Mouse (Mus musculus) MEL (cell line): ENCODE data around the gene Gm49387. TPM values are rescaled to one million over a fixed set of nuclear protein-coding genes. Genes with fewer than 3 reads are reported as not detected.

Experiments used
- DNase-seq: peaks from one replicate; pipeline ENCODE4 v3.0.0; 2011; ENCODE audit warnings: low read depth, low spot score
- H3K27ac ChIP-seq: 2 replicates; pipeline ENCODE4 v1.5.1; 2012; ENCODE audit warnings: low read depth, mild to moderate bottlenecking, control low read depth, low read length, moderate library complexity; ENCODE audit not compliant: control insufficient read depth
- H3K27me3 ChIP-seq, 2 experiments: fragments of 150-350 bp in 1 of 2; sonication (generic) in 1 of 2; 2 replicates each; pipeline ENCODE4 v1.6.1; 2012; ENCODE audit warnings: low read length in 2 of 2, mild to moderate bottlenecking in 2 of 2, improper control_type of control experiment in 1 of 2, moderate library complexity in 1 of 2; ENCODE audit not compliant: insufficient read depth in 2 of 2, control insufficient read depth in 1 of 2
- H3K36me3 ChIP-seq, 2 experiments: 2 replicates each; pipeline ENCODE4 v1.6.1; 2012 to 2014; ENCODE audit warnings: low read length in 2 of 2, improper control_type of control experiment in 1 of 2, inconsistent platforms in 1 of 2, mild to moderate bottlenecking in 1 of 2; ENCODE audit not compliant: insufficient read depth in 2 of 2, control insufficient read depth in 1 of 2
- H3K4me1 ChIP-seq, 2 experiments: fragments of 150-350 bp in 1 of 2; sonication (generic) in 1 of 2; 2 replicates each; pipeline ENCODE4 v1.6.1; 2012; ENCODE audit warnings: low read length in 2 of 2, improper control_type of control experiment in 1 of 2, mild to moderate bottlenecking in 1 of 2; ENCODE audit not compliant: insufficient read depth in 2 of 2, control insufficient read depth in 1 of 2
- H3K4me3 ChIP-seq, 2 experiments: fragments of 150-350 bp in 1 of 2; sonication (generic) in 1 of 2; 2 replicates each; pipeline ENCODE4 v1.5.1; 2012; ENCODE audit warnings: low read depth in 2 of 2, low read length in 2 of 2, mild to moderate bottlenecking in 2 of 2, moderate library complexity in 2 of 2, control low read depth in 1 of 2, improper control_type of control experiment in 1 of 2; ENCODE audit not compliant: control insufficient read depth in 1 of 2, insufficient read depth in 1 of 2
- H3K79me2 ChIP-seq: 2 replicates; pipeline ENCODE4 v1.6.1; 2012; ENCODE audit warnings: mild to moderate bottlenecking, low read length, moderate library complexity; ENCODE audit not compliant: control insufficient read depth, poor library complexity, insufficient read depth
- H3K9ac ChIP-seq: 2 replicates; pipeline ENCODE4 v1.6.1; 2012; ENCODE audit warnings: low read depth, mild to moderate bottlenecking, control low read depth, low read length, moderate library complexity; ENCODE audit not compliant: control insufficient read depth, poor library complexity, severe bottlenecking
- H3K9me3 ChIP-seq: fragments of 150-350 bp; sonication (generic); replicated peaks from 2 replicates; pipeline ENCODE4 v1.6.1; 2012; ENCODE audit warnings: mild to moderate bottlenecking, low read length, improper control_type of control experiment, moderate library complexity; ENCODE audit not compliant: insufficient read depth
- CTCF ChIP-seq, 3 experiments: IDR thresholded peaks in 2 of 3; conservative IDR thresholded peaks in 1 of 3; 2 replicates each; pipeline ENCODE4 v1.5.1; 2011 to 2012; ENCODE audit warnings: low read length in 3 of 3, low read depth in 2 of 3, mild to moderate bottlenecking in 2 of 3, improper control_type of control experiment in 1 of 3, inconsistent platforms in 1 of 3, mixed read lengths in 1 of 3, moderate library complexity in 1 of 3; ENCODE audit not compliant: control insufficient read depth in 1 of 3, insufficient read depth in 1 of 3, poor library complexity in 1 of 3, severe bottlenecking in 1 of 3
- MAX ChIP-seq: IDR thresholded peaks from 2 replicates; pipeline ENCODE4 v1.6.1; 2011; ENCODE audit warnings: low read length, improper control_type of control experiment
- MXI1 ChIP-seq: IDR thresholded peaks from 2 replicates; pipeline ENCODE4 v1.6.1; 2011; ENCODE audit warnings: mild to moderate bottlenecking, low read depth, low read length, improper control_type of control experiment
- MYB ChIP-seq: IDR thresholded peaks from 2 replicates; pipeline ENCODE4 v1.6.1; 2011; ENCODE audit warnings: mild to moderate bottlenecking, low read depth, low read length, improper control_type of control experiment
- NELFE ChIP-seq: IDR thresholded peaks from 2 replicates; pipeline ENCODE4 v1.6.1; 2011; ENCODE audit warnings: low read depth, low read length, improper control_type of control experiment
- POLR2A ChIP-seq, 2 experiments: IDR thresholded peaks; 2 replicates each; pipeline ENCODE4 v1.6.1; 2011 to 2012; ENCODE audit warnings: low read length in 2 of 2, mild to moderate bottlenecking in 2 of 2, control low read depth in 1 of 2, improper control_type of control experiment in 1 of 2, low read depth in 1 of 2, moderate library complexity in 1 of 2; ENCODE audit not compliant: control insufficient read depth in 1 of 2, insufficient read depth in 1 of 2, poor library complexity in 1 of 2
- POLR2AphosphoS2 ChIP-seq: IDR thresholded peaks from 2 replicates; pipeline ENCODE4 v1.6.1; 2011; ENCODE audit warnings: low read length, improper control_type of control experiment
- RAD21 ChIP-seq: IDR thresholded peaks from 2 replicates; pipeline ENCODE4 v1.6.1; 2011; ENCODE audit warnings: mild to moderate bottlenecking, low read depth, low read length, improper control_type of control experiment
- RCOR1 ChIP-seq: IDR thresholded peaks from 2 replicates; pipeline ENCODE4 v1.6.1; 2012; ENCODE audit warnings: low read depth, mild to moderate bottlenecking, inconsistent platforms, low read length, improper control_type of control experiment
- SMC3 ChIP-seq: IDR thresholded peaks from 2 replicates; pipeline ENCODE4 v1.6.1; 2011; ENCODE audit warnings: low read depth, low read length, improper control_type of control experiment
- TAL1 ChIP-seq: IDR thresholded peaks from 2 replicates; pipeline ENCODE4 v1.6.1; 2012; ENCODE audit warnings: mild to moderate bottlenecking, inconsistent platforms, low read length, moderate library complexity, mixed read lengths
- TBP ChIP-seq: IDR thresholded peaks from 2 replicates; pipeline ENCODE4 v1.8.0; 2011; ENCODE audit warnings: low read depth, low read length, improper control_type of control experiment
- USF1 ChIP-seq: IDR thresholded peaks from 2 replicates; pipeline ENCODE4 v1.6.1; 2014; ENCODE audit warnings: low read depth, mild to moderate bottlenecking, inconsistent platforms, low read length, improper control_type of control experiment, moderate library complexity
- ZKSCAN1 ChIP-seq: IDR thresholded peaks from 2 replicates; pipeline ENCODE4 v1.6.1; 2012; ENCODE audit warnings: low read depth, mild to moderate bottlenecking, inconsistent platforms, low read length, improper control_type of control experiment, moderate library complexity
- polyA plus RNA-seq, 2 experiments: library from polyadenylated mRNA; stranded (reverse) in 1 of 2; unstranded in 1 of 2; fragments of >175 nt in 1 of 2; fragments of >200 nt in 1 of 2; gene quantifications; 2 replicates each; pipeline versions ENCODE4 v1.2.1 to v1.2.4; 2012; ENCODE audit warnings: low replicate concordance in 2 of 2, low read depth in 1 of 2; ENCODE audit not compliant: insufficient read length in 2 of 2, insufficient read depth in 1 of 2, missing spikeins in 1 of 2
- total RNA-seq: library from RNA; depleted of rRNA; stranded (reverse); fragments of 300-350 nt; gene quantifications from 2 replicates; pipeline ENCODE4 v1.2.3, GENCODE M21; 2012

The Gm49387 gene
- total and polyA plus RNA-seq, 3 experiments, result 0.14 TPM; not detected in 2

DNA sequence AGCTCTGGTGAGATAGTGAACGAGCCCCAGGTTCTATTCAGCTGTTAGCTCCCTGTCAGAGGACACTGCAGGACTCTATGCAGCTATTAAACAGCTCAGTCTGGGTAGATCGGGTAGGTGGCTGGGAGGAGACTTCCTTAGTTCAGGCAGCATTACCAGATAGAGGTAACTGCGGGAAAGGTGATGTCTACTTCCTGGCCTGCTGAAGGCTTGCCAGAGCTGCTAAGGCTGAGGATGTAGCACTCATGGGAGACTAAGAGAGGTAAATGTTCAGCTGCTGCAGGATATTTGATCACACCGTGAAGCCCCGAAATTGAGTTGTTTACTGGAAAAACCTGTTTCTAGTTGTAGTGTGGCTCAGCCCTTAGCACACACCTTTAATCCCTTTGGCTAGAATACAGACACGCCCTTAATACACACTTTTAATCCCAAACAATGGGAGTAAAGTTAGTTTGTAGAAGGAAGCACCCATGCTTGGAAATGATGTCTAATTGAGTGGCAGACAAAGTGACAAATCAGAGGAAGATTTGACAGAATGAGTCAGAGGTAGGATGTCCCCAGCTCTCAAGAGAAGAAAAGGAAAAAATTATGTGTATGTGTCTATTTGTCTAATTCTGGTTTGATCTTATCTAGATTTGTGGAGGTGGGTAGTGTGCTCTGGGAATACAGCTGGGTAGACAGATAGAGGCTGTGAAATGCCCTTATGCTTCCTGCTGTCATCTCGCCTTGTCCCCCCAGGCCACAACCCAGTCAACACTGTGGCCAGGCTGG lies 115.5 kb downstream of the Gm49387 start:
- H3K9ac ChIP-seq, result no peak overlapping the region
- no peak overlapping the region for H3K4me3 ChIP-seq
- H3K9me3 ChIP-seq, result no peaks in the 10 kb centered on the region
- DNase-seq, result no peak
- no peaks in the 10 kb centered on the region for H3K36me3 ChIP-seq
- no peaks in the 10 kb centered on the region for H3K27me3 ChIP-seq
- H3K79me2 ChIP-seq, result no peaks in the 10 kb centered on the region
- H3K27ac ChIP-seq, result no peak overlapping the region
- H3K4me1 ChIP-seq, result no peaks in the 10 kb centered on the region
- TF ChIP-seq SMC3, result no peak
- TF ChIP-seq RCOR1, result no peak
- no peak for TF ChIP-seq USF1
- TF ChIP-seq MAX, result no peak
- TF ChIP-seq POLR2A (IDR thresholded peaks at IDR 0.05; ENCODE audit: control insufficient read depth in 1 of 2, insufficient read depth in 1 of 2, low read depth in 1 of 2, low read length in 2 of 2, poor library complexity in 1 of 2), result no peak
- no peak for TF ChIP-seq ZKSCAN1

- Histone ChIP-seq H3K79me2 (no peaks in the 10 kb centered on the region), H3K36me3 (no peaks in the 10 kb centered on the region), H3K9me3 (no peaks in the 10 kb centered on the region), H3K9ac (no peak overlapping the region), H3K4me1 (no peaks in the 10 kb centered on the region), H3K27me3 (no peaks in the 10 kb centered on the region), H3K27ac (no peak overlapping the region), H3K4me3 (no peak overlapping the region)
- no peak for DNase-seq
- no peak for TF ChIP-seq POLR2AphosphoS2
- TF ChIP-seq TAL1, result no peak
- TF ChIP-seq NELFE, result no peak
These were observed 119.4 kb downstream of the Gm49387 start for GRCm38 (mm10) chr14:31521318-31521717.

GRCm38 (mm10) chr14:31519165-31519564 lies 121.5 kb downstream of the Gm49387 start:
- H3K4me3 ChIP-seq, result no peak overlapping the region
- DNase-seq, result no peak
- H3K27ac ChIP-seq, result no peak overlapping the region
- TF ChIP-seq SMC3 (peak; percentile 25; the same call in 1 of the 2 replicates), RAD21 (peak; percentile 24), MXI1 (no peak), TBP (no peak), CTCF (IDR thresholded peaks at IDR 0.05 in 2 of 3, conservative IDR thresholded peaks at IDR 0.05 in 1 of 3; ENCODE audit: control insufficient read depth in 1 of 3, insufficient read depth in 1 of 3, low read depth in 2 of 3, low read length in 3 of 3, poor library complexity in 1 of 3, severe bottlenecking in 1 of 3) (peak in 2 of 3 experiments; percentile 15 to 18; a peak in 3 of 6 replicates), MYB (no peak)
- TF ChIP-seq, all 39 proteins: peak for 3
- H3K36me3 ChIP-seq, result no peaks in the 10 kb centered on the region
- H3K9ac ChIP-seq, result no peak overlapping the region
- H3K27me3 ChIP-seq, result no peaks in the 10 kb centered on the region
- no peaks in the 10 kb centered on the region for H3K4me1 ChIP-seq
- H3K79me2 ChIP-seq, result no peaks in the 10 kb centered on the region
- no peaks in the 10 kb centered on the region for H3K9me3 ChIP-seq
